Mouse (Mus musculus) thymus, postnatal 25 days (tissue): ENCODE measurements around the gene Vmn2r78.
"Not testable (repeated sequence)": the region's sequence is repeated elsewhere in the genome, so short reads cannot be mapped to it uniquely, and the experiment has no call there.

ENCODE experiments used
- DNase-seq: peaks from one replicate; pipeline ENCODE4 v3.0.0; 2022

The Vmn2r78 gene

DNA sequence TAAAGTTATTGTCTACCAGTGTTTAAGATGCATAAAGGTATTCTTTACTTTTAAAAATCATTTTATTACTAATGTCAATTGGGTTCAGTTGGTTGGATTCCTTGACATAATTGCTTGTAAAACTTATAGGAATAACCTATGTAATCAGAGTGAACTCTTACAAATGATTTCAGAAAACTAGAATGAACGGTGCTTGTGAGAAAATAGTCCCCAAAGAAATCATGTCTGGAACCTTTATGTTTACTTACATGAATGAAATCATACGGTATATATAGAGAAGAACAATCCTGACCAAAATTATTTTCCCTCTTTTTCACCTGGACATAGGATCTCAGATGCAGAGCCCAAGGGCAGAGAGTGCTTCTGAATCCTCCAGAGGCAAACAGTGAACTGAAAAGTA, at the start of gene Vmn2r78:
Gene Vmn2r78 (plus strand): TSS at position 301 of the 400 bp plus-strand sequence.
- not testable (repeated sequence) for DNase-seq

GRCm38 (mm10) chr7:86889470-86890469, 25.1 kb upstream of the Vmn2r78 start:
- no peak for DNase-seq

GRCm38 (mm10) chr7:86937288-86937687, 22.4 kb downstream of the Vmn2r78 start:
- DNase-seq: no peak

- DNase-seq: no peak
These were observed 79.8 kb downstream of the Vmn2r78 start for GRCm38 (mm10) chr7:86994700-86995099.

GRCm38 (mm10) chr7:86995815-86996214, 80.9 kb downstream of the Vmn2r78 start, which contains the start of gene Vmn2r79:
Gene Vmn2r79, plus strand, starts transcription at chr7:86996115.
- DNase-seq: not testable (repeated sequence)
